Comparison of ENCODE assay signal across 19 mouse cellular contexts in the genomic region with DNA sequence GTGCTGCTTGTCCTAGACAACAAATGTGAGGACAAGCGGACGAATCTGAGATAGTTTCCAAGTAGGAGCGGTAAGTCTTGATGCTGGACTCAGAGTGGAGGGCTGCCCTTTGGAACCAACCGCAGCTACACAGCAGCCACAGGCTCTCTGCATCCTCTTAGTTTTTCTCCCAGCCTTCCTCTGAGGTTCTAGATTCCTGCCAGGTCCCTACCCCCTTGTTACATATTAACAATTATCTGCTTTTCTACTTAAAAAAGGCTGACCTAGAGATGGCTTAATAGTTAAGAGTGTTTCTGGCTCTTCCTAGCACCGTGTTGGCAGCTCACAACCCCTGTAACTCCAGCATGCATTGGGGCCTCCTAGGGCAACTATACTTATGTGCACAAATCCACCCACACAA. TPM values are rescaled to one million over a fixed set of nuclear protein-coding genes. Genes with fewer than 3 reads are reported as not detected.
DNase-seq lines count a peak whose midpoint lies in the region; ATAC-seq lines count a peak whose summit lies in the region.
"Had no signal": no experiment of that assay in that cellular context is flagged by ENCODE, and none has a peak within 500 bp of the region (broad histone marks: within the 10 kb centered on the region; RNA-seq: fewer than 3 reads in every experiment).

No protein-coding gene starts in this region.

- H3K4me3 ChIP-seq in kidney, embryonic 15.5 days (replicated peaks): no peak overlapping the region
- no peak overlapping the region for H3K4me3 ChIP-seq in limb, embryonic 10.5 days
- H3K4me3 ChIP-seq: embryonic facial prominence, embryonic 12.5 days; forebrain, embryonic 15.5 days; heart, adult 2 months; heart, embryonic 12.5 days; hindbrain, embryonic 10.5 days had no signal

- no peak overlapping the region for H3K9ac ChIP-seq in kidney, embryonic 15.5 days
- H3K9ac ChIP-seq: embryonic facial prominence, embryonic 12.5 days; forebrain, embryonic 15.5 days; heart, embryonic 12.5 days had no signal

- DNase-seq in kidney, adult 11 months: peak; percentile 59
- no peak for DNase-seq in kidney, postnatal 4 days
- DNase-seq in kidney, postnatal 36 days: peak; percentile 47 to 70
- no peak for DNase-seq in limb, embryonic 10.5 days (ENCODE audit: low spot score)
- peak; percentile 70 for DNase-seq in yolk sac, embryonic 10.5 days (ENCODE audit: low spot score)
- DNase-seq: adrenal gland, postnatal 14 days; cerebellum, adult 11-12 months; cerebellum, adult 9-10 months; cerebellum, postnatal 25 days; gastrocnemius, postnatal 10 days; heart, adult 2 months had no signal

- peaks cover 38% of the 10 kb centered on the region for H3K4me1 ChIP-seq in kidney, embryonic 15.5 days
- peaks cover 50% of the 10 kb centered on the region for H3K4me1 ChIP-seq in limb, embryonic 10.5 days

- H3K4me2 ChIP-seq in kidney, embryonic 15.5 days: no peak overlapping the region
- H3K4me2 ChIP-seq: embryonic facial prominence, embryonic 12.5 days; forebrain, embryonic 15.5 days; heart, embryonic 12.5 days had no signal

- no peaks in the 10 kb centered on the region for H3K36me3 ChIP-seq in kidney, embryonic 15.5 days
- H3K36me3 ChIP-seq in limb, embryonic 10.5 days: no peaks in the 10 kb centered on the region
- H3K36me3 ChIP-seq: embryonic facial prominence, embryonic 12.5 days; forebrain, embryonic 15.5 days; heart, embryonic 12.5 days; hindbrain, embryonic 10.5 days had no signal

- H3K9me3 ChIP-seq in kidney, embryonic 15.5 days (replicated peaks): no peaks in the 10 kb centered on the region
- H3K9me3 ChIP-seq in limb, embryonic 10.5 days (replicated peaks): no peaks in the 10 kb centered on the region
- H3K9me3 ChIP-seq: embryonic facial prominence, embryonic 12.5 days; forebrain, embryonic 15.5 days; hindbrain, embryonic 10.5 days had no signal

- no peak for ATAC-seq in kidney, embryonic 15.5 days (replicated peaks; ENCODE audit: low FRiP score)
- ATAC-seq: activated CD4-positive, CD25-positive, alpha-beta regulatory T cell, adult 4 months; forebrain, embryonic 15.5 days; Patski had no signal

- H3K27me3 ChIP-seq in kidney, embryonic 15.5 days: no peaks in the 10 kb centered on the region
- H3K27me3 ChIP-seq in limb, embryonic 10.5 days (ENCODE audit: low read depth, poor library complexity, severe bottlenecking): no peaks in the 10 kb centered on the region
- H3K27me3 ChIP-seq: embryonic facial prominence, embryonic 12.5 days; forebrain, embryonic 15.5 days; heart, embryonic 12.5 days; Patski had no signal

- 81% methylated on average over 5 of the region's 5 CpGs for WGBS in kidney, embryonic 15.5 days
- WGBS in limb, embryonic 10.5 days: 93% methylated on average over 5 of the region's 5 CpGs

- no peak overlapping the region for H3K27ac ChIP-seq in kidney, embryonic 15.5 days
- H3K27ac ChIP-seq in limb, embryonic 10.5 days: peak overlapping the region; percentile 46; the same call in 1 of the 2 replicates
- H3K27ac ChIP-seq: forebrain, embryonic 15.5 days; heart, adult 2 months; hindbrain, embryonic 10.5 days had no signal

RNA-seq across cellular contexts. Expression of a gene that starts 7.1 kb away (rescaled TPM):
- polyA plus RNA-seq in kidney, embryonic 15.5 days (2015; fragmentation: Nextera tagmentation; extraction: Ambion mirVana): 33.3 and 34.6 TPM in 2 replicates
- polyA plus RNA-seq in limb, embryonic 10.5 days (2016; fragmentation: Nextera tagmentation; extraction: Ambion mirVana): 42.1 and 52.3 TPM in 2 replicates

RNA-seq across cellular contexts. Expression of a gene that starts 57.9 kb away (rescaled TPM):
- polyA plus RNA-seq in kidney, embryonic 15.5 days (2015; fragmentation: Nextera tagmentation; extraction: Ambion mirVana): not detected in 2 replicates
- polyA plus RNA-seq in limb, embryonic 10.5 days (2016; fragmentation: Nextera tagmentation; extraction: Ambion mirVana): not detected in 2 replicates
- polyA plus RNA-seq: activated CD4-positive, CD25-positive, alpha-beta regulatory T cell, adult 4 months; forebrain, embryonic 11.5 days; heart, adult 2 months; hindbrain, embryonic 10.5 days; Patski had no signal

Comparison
In these comparisons a context has a peak if more than half of its experiments do, and no peak if none do; other contexts are left out.
1. DNase-seq: peak in kidney, adult 11 months (single experiment), kidney, postnatal 36 days (2 of 2) and yolk sac, embryonic 10.5 days (single experiment); none in kidney, postnatal 4 days (0 of 2) and limb, embryonic 10.5 days (single experiment).